Mouse (Mus musculus): ENCODE results near the gene Omt2a. TPM values are rescaled to one million over a fixed set of nuclear protein-coding genes. Genes with fewer than 3 reads are reported as not detected.
"Not testable (repeated sequence)": the region's sequence is repeated elsewhere in the genome, so short reads cannot be mapped to it uniquely, and the experiment has no call there.

Omt2a gene
- polyA plus RNA-seq, 1 experiment: not detected

DNA sequence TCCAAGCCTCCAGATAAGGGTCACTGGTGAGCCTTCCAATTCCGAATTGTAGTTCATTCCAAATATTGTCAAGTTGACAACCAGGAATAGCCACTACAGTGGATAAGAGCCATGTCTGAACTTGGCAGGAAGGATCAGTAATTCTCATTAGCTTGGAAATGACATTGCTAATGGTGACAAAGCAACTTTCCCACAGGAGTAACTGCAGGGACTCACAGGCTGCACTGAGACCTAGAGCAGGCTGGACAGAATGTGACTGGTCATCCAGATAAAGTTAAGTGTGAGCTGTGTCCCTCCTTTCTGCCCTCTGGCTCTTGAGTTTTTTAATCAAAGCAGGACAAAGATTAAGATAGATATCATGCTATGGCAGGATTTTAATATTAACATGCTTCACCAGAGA, 25.5 kb downstream of the Omt2a start:
- 32% methylated on average over 1 of the region's 1 CpGs for WGBS
- DNase-seq; H3K4me1 ChIP-seq (ENCODE audit: control insufficient read depth, insufficient read depth, low read length); H3K4me3 ChIP-seq (replicated peaks; ENCODE audit: extremely low read depth, low read depth, low read length): not testable (repeated sequence)

GRCm38 (mm10) chr9:78282002-78282711, 32.4 kb downstream of the Omt2a start:
- not testable (repeated sequence) for DNase-seq; H3K4me1 ChIP-seq (ENCODE audit: control insufficient read depth, insufficient read depth, low read length)
- 55% methylated on average over 4 of the region's 4 CpGs for WGBS

GRCm38 (mm10) chr9:78270945-78271344, 43.7 kb downstream of the Omt2a start:
- H3K4me1 ChIP-seq (ENCODE audit: control insufficient read depth, insufficient read depth, low read length): not testable (repeated sequence)
- 59% methylated on average over 3 of the region's 3 CpGs for WGBS

More at GRCm38 (mm10) chr9:78282002-78282711, 32.4 kb downstream of the Omt2a start:
- H3K4me3 ChIP-seq (replicated peaks; ENCODE audit: extremely low read depth, low read depth, low read length): not testable (repeated sequence)

More at GRCm38 (mm10) chr9:78270945-78271344, 43.7 kb downstream of the Omt2a start:
- H3K4me3 ChIP-seq (replicated peaks; ENCODE audit: extremely low read depth, low read depth, low read length); DNase-seq: not testable (repeated sequence)

Other genes starting within 250 kb of the Omt2a start
- 67.7 and 79.3 TPM in 2 replicates for gene Fbxo9, start 205.7 kb downstream of the Omt2a start, polyA plus RNA-seq (2012; rRNA removed)
- gene Ick, start 205.6 kb downstream of the Omt2a start, polyA plus RNA-seq (2012; rRNA removed): 21.1 and 23.7 TPM in 2 replicates
- 29.2 and 85.9 TPM in 2 replicates for gene Gsta4, start 132.0 kb downstream of the Omt2a start, polyA plus RNA-seq (2012; rRNA removed)
- 0.27 and 1.7 TPM in 2 replicates for gene Gsta1, start 84.1 kb downstream of the Omt2a start, polyA plus RNA-seq (2012; rRNA removed)
- gene Gm3776, start 57.7 kb downstream of the Omt2a start, polyA plus RNA-seq (2012; rRNA removed): 1.4 TPM in 1 of 2 replicates, not detected in the other
- gene Gm10639, start 24.9 kb downstream of the Omt2a start, polyA plus RNA-seq (2012; rRNA removed): not detected in 2 replicates
- not detected in 2 replicates for gene Omt2b, start 12.8 kb upstream of the Omt2a start, polyA plus RNA-seq (2012; rRNA removed)
- 1.9 and 5.0 TPM in 2 replicates for gene Gsta2, start 41.0 kb upstream of the Omt2a start, polyA plus RNA-seq (2012; rRNA removed)
- 0.22 TPM in 1 of 2 replicates, not detected in the other for gene Dppa5a, start 53.4 kb upstream of the Omt2a start, polyA plus RNA-seq (2012; rRNA removed)
- 0.28 and 0.37 TPM in 2 replicates for gene Ooep, start 63.9 kb upstream of the Omt2a start, polyA plus RNA-seq (2012; rRNA removed)
- 0.05 and 0.06 TPM in 2 replicates for gene Ddx43, start 81.0 kb upstream of the Omt2a start, polyA plus RNA-seq (2012; rRNA removed)
- 0.83 and 0.98 TPM in 2 replicates for gene Cgas, start 128.4 kb upstream of the Omt2a start, polyA plus RNA-seq (2012; rRNA removed)
- gene Mto1, start 133.4 kb upstream of the Omt2a start, polyA plus RNA-seq (2012; rRNA removed): 9.9 and 10.3 TPM in 2 replicates
- 0.17 TPM in 1 of 2 replicates, not detected in the other for gene Gm17324, start 134.0 kb upstream of the Omt2a start, polyA plus RNA-seq (2012; rRNA removed)
- gene Eef1a1, start 174.4 kb upstream of the Omt2a start, polyA plus RNA-seq (2012; rRNA removed): 2,131 and 3,172 TPM in 2 replicates

Data from lung, adult 2 months (tissue).